Mouse (Mus musculus) limb, embryonic 14.5 days (tissue): Measurements from ENCODE around the gene Dcaf8. TPM values are rescaled to one million over a fixed set of nuclear protein-coding genes. Genes with fewer than 3 reads are reported as not detected.

ENCODE experiments used
- ATAC-seq: fragments of 200-750 bp; cut with Nextera tagmentation; 2 replicates; pipeline ENCODE4 v1.8.0; 2017; ENCODE audit warnings: low read depth, moderate number of reproducible peaks, moderate TSS enrichment; ENCODE audit not compliant: low FRiP score
- DNase-seq: peaks from one replicate; pipeline ENCODE4 v3.0.0-alpha.2; 2015; ENCODE audit warnings: low spot score
- H3K27ac ChIP-seq: fragments of 300-500 bp; sonication (generic); replicated peaks from 2 replicates; pipeline ENCODE4 v1.5.1; 2014; ENCODE audit warnings: low read depth, mild to moderate bottlenecking, low read length, moderate library complexity, mixed read lengths
- H3K27me3 ChIP-seq: fragments of 300-500 bp; sonication (generic); 2 replicates; pipeline ENCODE4 v1.6.1; 2014; ENCODE audit warnings: low read length, mixed read lengths; ENCODE audit not compliant: control insufficient read depth, insufficient read depth
- H3K36me3 ChIP-seq: fragments of 300-500 bp; sonication (generic); 2 replicates; pipeline ENCODE4 v1.6.1; 2014; ENCODE audit warnings: mild to moderate bottlenecking, low read length, moderate library complexity, mixed read lengths; ENCODE audit not compliant: control insufficient read depth, insufficient read depth
- H3K4me1 ChIP-seq: fragments of 300-500 bp; sonication (generic); 2 replicates; pipeline ENCODE4 v1.6.1; 2014; ENCODE audit warnings: antibody characterized with exemption, low read length, mixed read lengths; ENCODE audit not compliant: control insufficient read depth, insufficient read depth
- H3K4me2 ChIP-seq: fragments of 300-500 bp; sonication (generic); replicated peaks from 2 replicates; pipeline ENCODE4 v1.6.1; 2014; ENCODE audit warnings: low read depth, mild to moderate bottlenecking, low read length, moderate library complexity; ENCODE audit not compliant: severe bottlenecking
- H3K4me3 ChIP-seq: fragments of 300-500 bp; sonication (generic); replicated peaks from 2 replicates; pipeline ENCODE4 v1.5.1; 2014; ENCODE audit warnings: low read length
- H3K9ac ChIP-seq: fragments of 300-500 bp; sonication (generic); 2 replicates; pipeline ENCODE4 v1.6.1; 2014; ENCODE audit warnings: mild to moderate bottlenecking, low read depth, low read length, moderate library complexity; ENCODE audit not compliant: severe bottlenecking
- H3K9me3 ChIP-seq: fragments of 300-500 bp; sonication (generic); 2 replicates; pipeline ENCODE4 v1.6.1; 2016; ENCODE audit warnings: low read length; ENCODE audit not compliant: control insufficient read depth
- POLR2A ChIP-seq: fragments of 200-500 bp; IDR thresholded peaks from 2 replicates; pipeline ENCODE4 v1.8.0; 2012; ENCODE audit warnings: inconsistent platforms, mild to moderate bottlenecking, moderate library complexity, borderline replicate concordance; ENCODE audit not compliant: insufficient read depth, insufficient read length; ENCODE audit errors: extremely low read depth
- WGBS: fragments of 180-500 bp; shearing (Covaris S2); extraction: QIAGEN DNeasy Blood & Tissue Kit; methylation state at CpG from one replicate; pipeline ENCODE4 v1.1.7; 2014; 5-methylcytosine and 5-hydroxymethylcytosine counted together
- polyA plus RNA-seq, 2 experiments: library from polyadenylated mRNA; depleted of rRNA in 1 of 2; stranded (reverse) in 1 of 2; unstranded in 1 of 2; fragments of >200 nt; fragmentation: Nextera tagmentation in 1 of 2; extraction: Ambion mirVana in 1 of 2; gene quantifications; 2 replicates each; pipeline versions ENCODE4 v1.2.1 to v1.2.3; 2012 to 2014

Gene Dcaf8
- polyA plus RNA-seq, 2 experiments: 120 to 121 TPM

DNA sequence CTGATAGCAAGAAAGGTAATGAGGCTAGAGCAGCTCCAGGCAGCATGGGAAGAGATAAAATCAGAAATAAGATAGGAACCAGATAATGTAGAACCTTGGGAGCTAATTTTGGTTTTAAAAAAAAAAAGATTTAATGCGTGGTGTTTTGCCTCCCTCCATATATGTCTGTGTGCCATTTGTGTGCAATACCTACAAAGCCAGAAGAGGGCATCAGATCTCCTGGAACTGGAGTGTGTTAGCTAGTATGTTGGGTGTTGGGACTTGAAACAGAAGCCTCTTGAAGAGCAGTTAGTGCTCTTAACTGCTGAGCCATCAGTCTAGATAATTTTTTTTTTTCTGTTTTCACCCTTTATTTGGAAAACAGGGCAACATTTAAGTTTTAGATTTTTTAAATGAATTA is 4.3 kb upstream of the Dcaf8 start:
- H3K4me2 ChIP-seq: no peak overlapping the region
- no peaks in the 10 kb centered on the region for H3K9me3 ChIP-seq
- no peak for TF ChIP-seq POLR2A
- no peak overlapping the region for H3K9ac ChIP-seq
- H3K27me3 ChIP-seq: no peaks in the 10 kb centered on the region
- H3K27ac ChIP-seq: no peak overlapping the region
- H3K4me3 ChIP-seq: no peak overlapping the region
- H3K36me3 ChIP-seq: no peaks in the 10 kb centered on the region
- WGBS: 29% methylated on average over 1 of the region's 1 CpGs
- H3K4me1 ChIP-seq: no peaks in the 10 kb centered on the region; the same call in 1 of the 2 replicates
- ATAC-seq: no peak
- peak; percentile 52 for DNase-seq

DNA sequence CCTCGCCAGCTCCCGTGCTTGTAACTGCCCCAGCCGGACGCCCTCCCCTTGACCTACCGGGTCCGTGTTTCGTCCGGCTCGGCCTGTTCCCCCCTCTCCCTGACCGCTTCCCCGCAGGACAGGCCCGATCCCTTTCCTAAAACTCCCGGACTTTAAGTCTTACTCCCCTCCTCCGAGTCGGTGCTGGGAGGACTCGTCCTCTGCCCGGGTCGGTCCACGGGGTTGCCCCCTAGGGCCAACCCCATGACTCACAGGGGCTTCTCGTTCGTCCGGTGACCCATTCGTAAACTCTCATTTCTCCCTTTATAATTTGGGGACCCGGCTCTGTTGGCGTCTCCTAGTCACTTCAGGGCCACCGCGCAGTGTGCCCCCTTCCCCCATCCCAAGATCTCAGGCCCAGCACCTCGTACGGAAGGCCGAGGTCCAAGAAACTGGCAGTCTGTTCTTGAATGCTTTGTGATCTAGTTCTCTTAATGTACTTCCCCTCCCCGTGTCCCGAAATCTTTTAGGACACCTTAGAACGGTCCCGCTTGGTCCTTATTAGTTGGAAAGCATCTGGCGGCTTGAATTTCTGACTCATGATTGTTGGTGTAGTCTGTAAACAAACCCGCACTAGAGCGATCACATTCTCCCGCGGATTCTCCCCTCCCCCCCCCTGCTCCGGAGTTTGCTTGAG is 533 bp downstream of the Dcaf8 start:
- TF ChIP-seq POLR2A: no peak
- peak; percentile 42 for ATAC-seq
- peak overlapping the region; percentile 99 for H3K4me3 ChIP-seq
- H3K27ac ChIP-seq: peak overlapping the region; percentile 97
- peak overlapping the region; percentile 57 for H3K4me2 ChIP-seq
- peak overlapping the region; percentile 100 for H3K9ac ChIP-seq
- no peaks in the 10 kb centered on the region for H3K27me3 ChIP-seq
- peaks cover 6% of the 10 kb centered on the region; the same call in 1 of the 2 replicates for H3K4me1 ChIP-seq
- no peaks in the 10 kb centered on the region for H3K9me3 ChIP-seq
- H3K36me3 ChIP-seq: peaks cover 30% of the 10 kb centered on the region
- under 1% methylated on average over 36 of the region's 40 CpGs for WGBS
- peak; percentile 56 for DNase-seq

DNA sequence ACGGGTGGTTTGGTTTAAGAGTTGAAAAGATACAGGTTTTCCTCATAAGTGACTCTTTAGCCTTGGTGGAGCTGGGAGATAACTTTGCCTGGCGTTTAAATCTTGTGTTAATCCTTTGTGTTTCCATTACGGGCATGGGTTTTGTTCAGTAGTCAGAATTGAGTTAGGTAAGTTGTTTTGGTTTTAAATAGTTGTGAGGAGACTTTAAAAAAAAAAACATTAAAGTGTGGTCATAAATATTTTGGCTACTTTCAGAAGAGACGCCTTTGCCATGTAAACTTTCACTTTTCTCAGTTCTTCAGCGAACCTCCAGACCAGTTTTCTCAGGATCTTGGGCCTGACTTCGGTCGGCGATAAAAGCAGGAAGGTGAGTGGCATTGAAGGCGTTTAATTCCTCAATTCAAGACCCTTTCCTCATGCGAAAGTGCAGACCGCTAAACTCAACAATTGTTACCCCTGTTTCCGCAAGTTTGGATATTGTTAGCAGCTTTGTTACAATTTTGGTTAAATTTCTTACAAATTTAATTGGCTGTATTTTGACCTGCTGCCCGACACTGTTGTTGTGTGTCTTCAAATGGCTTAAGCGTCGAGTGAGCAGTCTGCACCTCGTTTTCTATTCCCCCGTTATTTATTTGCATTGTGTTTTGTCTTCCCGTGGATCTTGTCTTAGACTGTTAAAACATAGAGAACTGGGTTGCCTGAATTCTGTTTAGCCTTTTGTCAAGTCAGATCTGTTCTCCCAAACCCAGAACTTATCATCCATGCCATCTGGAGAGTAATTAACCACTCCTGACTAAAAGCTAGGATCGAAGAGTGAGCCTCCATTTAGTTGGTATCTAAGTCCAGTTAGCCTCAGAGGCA is 1.3 kb downstream of the Dcaf8 start:
- Histone ChIP-seq H3K27me3 (no peaks in the 10 kb centered on the region), H3K4me1 (peaks cover 6% of the 10 kb centered on the region; the same call in 1 of the 2 replicates), H3K4me2 (peak overlapping the region; percentile 57), H3K36me3 (peaks cover 37% of the 10 kb centered on the region), H3K27ac (peak overlapping the region; percentile 97), H3K9ac (peak overlapping the region; percentile 100), H3K9me3 (no peaks in the 10 kb centered on the region), H3K4me3 (peak overlapping the region; percentile 99)
- WGBS: 11% methylated on average over 19 of the region's 19 CpGs
- no peak for DNase-seq
- TF ChIP-seq POLR2A: no peak
- ATAC-seq: no peak

DNA sequence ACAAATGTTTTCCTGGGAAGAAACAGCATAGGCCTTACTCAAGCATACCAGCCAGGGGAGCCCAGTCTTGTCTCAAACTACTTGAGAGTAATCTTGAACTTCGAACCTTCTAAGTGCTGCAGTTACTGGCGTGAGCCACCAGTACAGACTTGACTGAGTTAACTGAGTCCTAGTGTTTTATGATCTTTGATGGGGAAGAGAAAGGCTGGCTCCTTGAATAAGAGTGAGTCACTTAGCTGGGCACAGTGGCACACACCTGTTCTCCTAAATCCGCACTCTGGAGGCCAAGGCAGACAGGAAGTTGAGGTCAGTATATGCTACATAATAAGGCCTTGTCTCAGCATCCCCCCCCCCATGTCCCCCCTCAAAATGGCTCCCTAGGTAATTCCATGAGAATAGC is 6.7 kb downstream of the Dcaf8 start:
- H3K9ac ChIP-seq: no peak overlapping the region
- H3K4me1 ChIP-seq: peaks cover 6% of the 10 kb centered on the region; the same call in 1 of the 2 replicates
- no peaks in the 10 kb centered on the region for H3K27me3 ChIP-seq
- TF ChIP-seq POLR2A: no peak
- no peak for DNase-seq
- H3K9me3 ChIP-seq: no peaks in the 10 kb centered on the region
- H3K4me2 ChIP-seq: no peak overlapping the region
- peaks cover 63% of the 10 kb centered on the region for H3K36me3 ChIP-seq
- H3K27ac ChIP-seq: no peak overlapping the region
- no peak overlapping the region for H3K4me3 ChIP-seq
- 85% methylated on average over 3 of the region's 3 CpGs for WGBS
- ATAC-seq: no peak

DNA sequence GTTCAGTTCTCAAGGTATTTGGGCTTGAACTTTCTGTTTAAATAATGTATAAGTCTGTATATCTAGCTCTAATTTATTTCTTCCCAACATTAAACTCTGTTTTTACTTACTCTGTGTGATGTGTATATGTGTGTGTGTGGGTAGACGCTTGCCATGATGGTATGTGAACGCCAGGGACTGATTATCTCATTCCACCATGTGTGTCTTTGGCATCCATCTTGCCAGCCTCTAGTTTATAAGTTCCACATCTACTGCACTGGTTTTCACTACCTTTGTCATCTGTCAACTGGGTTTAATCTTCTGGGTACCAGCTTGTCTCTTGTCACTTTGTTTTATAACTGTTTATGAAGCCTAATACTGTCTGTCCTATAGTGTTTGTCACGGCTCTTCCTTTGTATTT is 7.6 kb downstream of the Dcaf8 start:
- Histone ChIP-seq H3K27ac (no peak overlapping the region), H3K36me3 (peaks cover 62% of the 10 kb centered on the region), H3K9me3 (no peaks in the 10 kb centered on the region), H3K27me3 (no peaks in the 10 kb centered on the region), H3K4me3 (no peak overlapping the region), H3K9ac (no peak overlapping the region), H3K4me2 (no peak overlapping the region), H3K4me1 (no peaks in the 10 kb centered on the region)
- 97% methylated on average over 3 of the region's 3 CpGs for WGBS
- TF ChIP-seq POLR2A: no peak
- DNase-seq: no peak
- no peak for ATAC-seq
